ENCODE assay signal across 24 mouse cellular contexts in genomic region chr2:118781115-118781514, GRCm38 (mm10). TPM values are rescaled to one million over a fixed set of nuclear protein-coding genes. Genes with fewer than 3 reads are reported as not detected.
DNase-seq lines count a peak whose midpoint lies in the region; ATAC-seq lines count a peak whose summit lies in the region.
"Had no signal": no experiment of that assay in that cellular context is flagged by ENCODE, and none has a peak within 500 bp of the region (broad histone marks: within the 10 kb centered on the region; RNA-seq: fewer than 3 reads in every experiment).

No protein-coding gene starts in this region.

- H3K27ac ChIP-seq in forebrain, embryonic 14.5 days (ENCODE audit: low read depth, low read length), result no peak overlapping the region
- H3K27ac ChIP-seq in forebrain, embryonic 10.5 days, result no peak overlapping the region
- H3K27ac ChIP-seq in midbrain, embryonic 14.5 days (replicated peaks; ENCODE audit: low read depth, low read length), result 0 out of 2 replicates have a peak overlapping the region, but pooled peaks have one; percentile 20
- H3K27ac ChIP-seq: embryonic facial prominence, embryonic 13.5 days; heart, embryonic 13.5 days; limb, embryonic 13.5 days; liver, embryonic 14.5 days; stomach, postnatal 0 days had no signal

- H3K4me3 ChIP-seq in forebrain, embryonic 14.5 days (ENCODE audit: low read depth, low read length), result no peak overlapping the region
- no peak overlapping the region for H3K4me3 ChIP-seq in forebrain, embryonic 10.5 days
- H3K4me3 ChIP-seq in midbrain, embryonic 14.5 days (replicated peaks; ENCODE audit: low read depth, low read length), result no peak overlapping the region
- H3K4me3 ChIP-seq: embryonic facial prominence, embryonic 13.5 days; heart, embryonic 13.5 days; limb, embryonic 13.5 days; megakaryocyte, embryonic 14.5 days had no signal

- no peaks in the 10 kb centered on the region for H3K9me3 ChIP-seq in forebrain, embryonic 14.5 days (replicated peaks; ENCODE audit: control insufficient read depth, low read length)
- H3K9me3 ChIP-seq in forebrain, embryonic 10.5 days, result no peaks in the 10 kb centered on the region
- H3K9me3 ChIP-seq in midbrain, embryonic 14.5 days (ENCODE audit: control insufficient read depth, low read length), result no peaks in the 10 kb centered on the region
- H3K9me3 ChIP-seq: embryonic facial prominence, embryonic 13.5 days; heart, embryonic 13.5 days; limb, embryonic 13.5 days; megakaryocyte, embryonic 14.5 days had no signal

- no peak for ATAC-seq in forebrain, embryonic 14.5 days
- no peak for ATAC-seq in midbrain, embryonic 14.5 days (ENCODE audit: low FRiP score, low TSS enrichment)
- ATAC-seq: intestine, postnatal 0 days had no signal

- H3K36me3 ChIP-seq in forebrain, embryonic 14.5 days (ENCODE audit: control insufficient read depth, insufficient read depth, low read length), result no peaks in the 10 kb centered on the region
- no peaks in the 10 kb centered on the region for H3K36me3 ChIP-seq in forebrain, embryonic 10.5 days (replicated peaks)
- H3K36me3 ChIP-seq in midbrain, embryonic 14.5 days (ENCODE audit: control insufficient read depth, insufficient read depth, low read length), result peaks cover 4% of the 10 kb centered on the region; the same call in 1 of the 2 replicates
- H3K36me3 ChIP-seq: embryonic facial prominence, embryonic 13.5 days; heart, embryonic 13.5 days; limb, embryonic 13.5 days had no signal

- H3K4me2 ChIP-seq in forebrain, embryonic 14.5 days (ENCODE audit: low read length), result peak overlapping the region; percentile 69; the same call in 1 of the 2 replicates
- H3K4me2 ChIP-seq in midbrain, embryonic 14.5 days (ENCODE audit: low read length), result peak overlapping the region; percentile 71
- H3K4me2 ChIP-seq: embryonic facial prominence, embryonic 13.5 days; heart, embryonic 13.5 days; limb, embryonic 13.5 days had no signal

- intact Hi-C loops in left cerebral cortex, postnatal 10 days (cut with DNase I), result no loop called here

- peaks cover 7% of the 10 kb centered on the region for H3K4me1 ChIP-seq in forebrain, embryonic 14.5 days (ENCODE audit: control insufficient read depth, insufficient read depth, low read length)
- H3K4me1 ChIP-seq in forebrain, embryonic 10.5 days, result peaks cover 16% of the 10 kb centered on the region
- peaks cover 12% of the 10 kb centered on the region; the same call in 1 of the 2 replicates for H3K4me1 ChIP-seq in midbrain, embryonic 14.5 days (ENCODE audit: control insufficient read depth, insufficient read depth, low read length)

- 37% methylated on average over 1 of the region's 1 CpGs for WGBS in forebrain, embryonic 14.5 days
- 68% methylated on average over 1 of the region's 1 CpGs for WGBS in forebrain, embryonic 10.5 days
- 43% methylated on average over 1 of the region's 1 CpGs for WGBS in midbrain, embryonic 14.5 days

- DNase-seq in forebrain, embryonic 14.5 days (ENCODE audit: low spot score), result no peak
- DNase-seq in forebrain, embryonic 10.5 days (ENCODE audit: extremely low spot score, low spot score), result no peak
- peak; percentile 65 for DNase-seq in MN1 (ENCODE audit: low spot score)
- peak; percentile 41 for DNase-seq in brain, adult 2 months (ENCODE audit: low read depth, low spot score)
- DNase-seq in midbrain, embryonic 14.5 days, result no peak
- DNase-seq in heart, adult 9 months (ENCODE audit: low spot score in 2 of 2), result no peak
- DNase-seq in left cerebral cortex, postnatal 10 days (ENCODE audit: extremely low spot score in 1 of 2, low spot score in 2 of 2), result no peak
- DNase-seq: heart, postnatal 36 days; lung, postnatal 10 days; right cerebral cortex, postnatal 25 days; thymus, postnatal 14 days had no signal

- no peaks in the 10 kb centered on the region for H3K27me3 ChIP-seq in forebrain, embryonic 14.5 days (replicated peaks; ENCODE audit: control insufficient read depth, insufficient read depth, low read length)
- H3K27me3 ChIP-seq in forebrain, embryonic 10.5 days (ENCODE audit: poor library complexity, severe bottlenecking), result peaks cover 23% of the 10 kb centered on the region
- H3K27me3 ChIP-seq in midbrain, embryonic 14.5 days (ENCODE audit: control insufficient read depth, insufficient read depth, low read length), result no peaks in the 10 kb centered on the region

- H3K9ac ChIP-seq in forebrain, embryonic 14.5 days (ENCODE audit: low read length), result no peak overlapping the region
- H3K9ac ChIP-seq in midbrain, embryonic 14.5 days (replicated peaks; ENCODE audit: low read length), result no peak overlapping the region; the same call in 1 of the 2 replicates
- H3K9ac ChIP-seq: embryonic facial prominence, embryonic 13.5 days; heart, embryonic 13.5 days; limb, embryonic 13.5 days; liver, embryonic 14.5 days had no signal

RNA-seq across cellular contexts. Expression of gene Disp2, which starts 1.6 kb away (rescaled TPM):
- polyA plus RNA-seq in forebrain, embryonic 14.5 days (2014; fragmentation: Nextera tagmentation; extraction: Ambion mirVana), result 18.0 and 24.5 TPM in 2 replicates
- 1.0 and 1.2 TPM in 2 replicates for polyA plus RNA-seq in forebrain, embryonic 10.5 days (2016; fragmentation: Nextera tagmentation; extraction: Ambion mirVana)
- 49.8 and 50.4 TPM in 2 replicates for polyA plus RNA-seq in midbrain, embryonic 14.5 days (2014; fragmentation: Nextera tagmentation; extraction: Ambion mirVana)
- 100 to 1,000 TPM; 177 to 187 TPM for total RNA-seq in left cerebral cortex, postnatal 10 days (2021)
- total RNA-seq: granulocyte monocyte progenitor cell, adult 5-6 weeks had no signal

RNA-seq across cellular contexts. Expression of gene Phgr1, which starts 8.5 kb away (rescaled TPM):
- not detected in 2 replicates for polyA plus RNA-seq in forebrain, embryonic 14.5 days (2014; fragmentation: Nextera tagmentation; extraction: Ambion mirVana)
- polyA plus RNA-seq in forebrain, embryonic 10.5 days (2016; fragmentation: Nextera tagmentation; extraction: Ambion mirVana), result not detected in 2 replicates
- not detected in 2 replicates for polyA plus RNA-seq in midbrain, embryonic 14.5 days (2014; fragmentation: Nextera tagmentation; extraction: Ambion mirVana)
- total RNA-seq in left cerebral cortex, postnatal 10 days (2021), result not detected
- total RNA-seq: adrenal gland, postnatal 4 days; gastrocnemius, adult 18-20 months; granulocyte monocyte progenitor cell, adult 5-6 weeks; heart, postnatal 36 days; layer of hippocampus, adult 8-10 months; left cerebral cortex, adult 18-20 months had no signal
- polyA plus RNA-seq: embryonic facial prominence, embryonic 13.5 days; heart, embryonic 13.5 days; kidney, embryonic 16.5 days; limb, embryonic 13.5 days; liver, embryonic 14.5 days had no signal

RNA-seq across cellular contexts. Expression of gene Ccdc9b, which starts 18.7 kb away (rescaled TPM):
- 1.0 and 1.2 TPM in 2 replicates for polyA plus RNA-seq in forebrain, embryonic 14.5 days (2014; fragmentation: Nextera tagmentation; extraction: Ambion mirVana)
- 0.53 and 0.64 TPM in 2 replicates for polyA plus RNA-seq in forebrain, embryonic 10.5 days (2016; fragmentation: Nextera tagmentation; extraction: Ambion mirVana)
- 0.59 and 0.73 TPM in 2 replicates for polyA plus RNA-seq in midbrain, embryonic 14.5 days (2014; fragmentation: Nextera tagmentation; extraction: Ambion mirVana)
- total RNA-seq in left cerebral cortex, postnatal 10 days (2021), result 1 to 10 TPM; 2.3 to 2.4 TPM

RNA-seq across cellular contexts. Expression of gene Knstrn, which starts 32.7 kb away (rescaled TPM):
- 66.2 and 84.2 TPM in 2 replicates for polyA plus RNA-seq in forebrain, embryonic 14.5 days (2014; fragmentation: Nextera tagmentation; extraction: Ambion mirVana)
- 173 and 180 TPM in 2 replicates for polyA plus RNA-seq in forebrain, embryonic 10.5 days (2016; fragmentation: Nextera tagmentation; extraction: Ambion mirVana)
- polyA plus RNA-seq in midbrain, embryonic 14.5 days (2014; fragmentation: Nextera tagmentation; extraction: Ambion mirVana), result 17.8 and 32.5 TPM in 2 replicates
- 1 to 10 TPM; 3.3 to 3.5 TPM for total RNA-seq in left cerebral cortex, postnatal 10 days (2021)

RNA-seq across cellular contexts. Expression of gene Inafm2, which starts 35.6 kb away (rescaled TPM):
- 32.1 and 33.7 TPM in 2 replicates for polyA plus RNA-seq in forebrain, embryonic 14.5 days (2014; fragmentation: Nextera tagmentation; extraction: Ambion mirVana)
- 19.8 and 21.7 TPM in 2 replicates for polyA plus RNA-seq in forebrain, embryonic 10.5 days (2016; fragmentation: Nextera tagmentation; extraction: Ambion mirVana)
- 25.2 and 30.8 TPM in 2 replicates for polyA plus RNA-seq in midbrain, embryonic 14.5 days (2014; fragmentation: Nextera tagmentation; extraction: Ambion mirVana)
- total RNA-seq in left cerebral cortex, postnatal 10 days (2021), result 10 to 100 TPM; 26.1 to 28.5 TPM

Comparison
In these comparisons a context has a peak if more than half of its experiments do, and no peak if none do; other contexts are left out.
1. DNase-seq: peak in MN1 (single experiment) and brain, adult 2 months (single experiment); none in forebrain, embryonic 14.5 days (single experiment), forebrain, embryonic 10.5 days (single experiment), midbrain, embryonic 14.5 days (single experiment), heart, adult 9 months (0 of 2) and left cerebral cortex, postnatal 10 days (0 of 2).